Mouse (Mus musculus) Patski (cell line): ENCODE results near the gene Rdh16. TPM values are rescaled to one million over a fixed set of nuclear protein-coding genes. Genes with fewer than 3 reads are reported as not detected.
A peak's percentile ranks its signal among the peaks of the same experiment; 100 is the strongest.
"Not testable (repeated sequence)": the region's sequence is repeated elsewhere in the genome, so short reads cannot be mapped to it uniquely, and the experiment has no call there.

Experiments used
- ATAC-seq: fragments of 100-300 bp; one replicate; pipeline ENCODE4 v1.8.0; 2021
- CTCF ChIA-PET: fragments of 350-600 bp; sonication (Branson Sonifier 250); formaldehyde crosslinking; loops from one replicate; lab custom pipeline; 2022; ENCODE audit warnings: inconsistent platforms; lab: Charles Lee
- POLR2A ChIA-PET: fragments of 350-600 bp; sonication (Branson Sonifier 250); formaldehyde crosslinking; loops from one replicate; lab custom pipeline; 2022; ENCODE audit warnings: antibody characterized with exemption, inconsistent platforms; lab: Charles Lee
- DNase-seq: peaks from one replicate; pipeline ENCODE4 v3.0.0-alpha.2; 2011; ENCODE audit warnings: low read depth, low spot score
- H3K27me3 ChIP-seq: fragments of 371-371 bp; one replicate; pipeline ENCODE4 v1.5.1; 2021
- CTCF ChIP-seq: fragments of 100-300 bp; IDR thresholded peaks from one replicate; pipeline ENCODE4 v1.5.1; 2021
- in situ Hi-C: fragments of 300-500 bp; cut with MboI; formaldehyde crosslinking; loops from 3 replicates; pipeline ENCODE4 v1.11.1; 2018; ENCODE audit warnings: low pct_unique_long_range_greater_than_20kb, mixed read lengths
- polyA plus RNA-seq: library from polyadenylated mRNA; unstranded; gene quantifications from one replicate; pipeline ENCODE4 v1.2.3, GENCODE M21; 2021

The Rdh16 gene
- polyA plus RNA-seq, 1 experiment from 2014 or later: 0.03 TPM

DNA sequence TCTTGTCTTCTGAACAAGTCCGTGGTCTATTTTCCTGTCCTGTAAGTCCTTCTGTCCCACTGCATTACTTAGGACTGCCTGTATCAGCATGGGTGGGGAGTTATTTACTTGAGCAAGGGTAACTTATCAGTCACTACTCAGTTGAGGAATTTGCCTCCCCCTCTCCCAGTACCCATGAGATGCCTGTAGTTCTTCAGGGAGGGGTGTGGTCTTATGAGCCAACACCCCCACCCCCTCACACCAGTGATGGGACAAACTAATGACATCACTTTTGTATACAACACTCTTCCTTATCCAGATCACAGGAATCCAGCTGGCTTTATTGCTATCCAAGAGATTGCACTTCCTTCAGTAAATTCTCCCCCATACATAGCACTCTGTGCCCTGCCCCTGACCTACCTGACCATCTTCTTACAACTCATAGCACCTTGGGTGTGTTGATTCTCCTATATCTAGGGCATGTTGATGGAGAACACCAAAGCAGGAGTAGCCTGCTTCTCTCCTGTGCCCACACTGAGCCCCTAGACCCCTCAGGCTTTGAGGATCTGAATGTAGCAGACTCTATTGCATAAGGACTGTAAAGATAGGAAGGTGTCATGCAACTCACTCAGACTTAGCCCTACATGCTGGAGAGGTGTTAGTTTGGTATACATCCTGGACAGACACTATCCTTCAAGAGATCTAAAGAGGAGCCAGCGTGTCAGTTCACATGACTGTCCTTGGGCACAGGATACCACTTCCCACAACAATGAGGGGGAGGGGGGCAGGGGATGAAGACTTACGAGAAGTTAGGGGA is 77.5 kb downstream of the Rdh16 start:
- DNase-seq (no peak), ATAC-seq (no peak)
- no peak for TF ChIP-seq CTCF
- POLR2A ChIA-PET: no interaction called here
- CTCF ChIA-PET: no interaction called here
- in situ Hi-C loops: loop anchor here (10.0 kb wide), 1 partner anchor 114 kb away; no protein-coding TSS in a partner anchor
- H3K27me3 ChIP-seq: no peaks in the 10 kb centered on the region

GRCm38 (mm10) chr10:127879155-127879688 is 78.3 kb downstream of the Rdh16 start:
- no peak for TF ChIP-seq CTCF
- ATAC-seq (no peak), DNase-seq (no peak)
- in situ Hi-C loops: loop anchor here (10.0 kb wide), 1 partner anchor 114 kb away; no protein-coding TSS in a partner anchor
- POLR2A ChIA-PET: no interaction called here
- CTCF ChIA-PET: no interaction called here
- no peaks in the 10 kb centered on the region for H3K27me3 ChIP-seq

- ATAC-seq (no peak), DNase-seq (no peak)
- ChIA-PET POLR2A (no interaction called here), CTCF (no interaction called here)
- H3K27me3 ChIP-seq: no peaks in the 10 kb centered on the region
- no peak for TF ChIP-seq CTCF
- in situ Hi-C loops: no loop called here
Measured at GRCm38 (mm10) chr10:127881041-127881440, 80.1 kb downstream of the Rdh16 start.

GRCm38 (mm10) chr10:127886551-127886950 is 85.6 kb downstream of the Rdh16 start:
- no peak for DNase-seq
- in situ Hi-C loops: no loop called here
- ChIA-PET POLR2A (no interaction called here), CTCF (no interaction called here)
- TF ChIP-seq CTCF: no peak
- no peak for ATAC-seq
- H3K27me3 ChIP-seq: no peaks in the 10 kb centered on the region

DNA sequence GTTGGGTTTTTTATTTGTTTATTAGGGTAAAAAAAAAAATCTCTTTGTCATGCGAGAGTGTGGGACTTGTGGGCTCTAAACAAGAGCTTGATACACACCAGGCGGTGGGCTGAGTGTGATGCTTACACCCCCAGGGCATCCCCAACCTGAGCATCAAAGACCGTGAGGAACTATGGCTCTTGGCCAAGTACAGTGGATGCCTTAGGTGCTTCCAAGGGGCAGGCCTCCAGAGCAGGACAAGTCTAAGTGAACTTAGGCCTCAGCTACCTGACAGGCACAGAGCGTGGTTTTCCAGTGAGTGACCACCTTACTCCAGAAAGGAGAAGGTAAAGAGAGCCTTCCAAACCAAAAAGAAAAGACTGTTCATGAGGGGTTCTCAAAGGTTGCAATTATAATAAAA is 86.0 kb downstream of the Rdh16 start:
- ChIA-PET POLR2A (no interaction called here), CTCF (no interaction called here)
- in situ Hi-C loops: no loop called here
- H3K27me3 ChIP-seq: no peaks in the 10 kb centered on the region
- DNase-seq (no peak), ATAC-seq (no peak)
- TF ChIP-seq CTCF: no peak

DNA sequence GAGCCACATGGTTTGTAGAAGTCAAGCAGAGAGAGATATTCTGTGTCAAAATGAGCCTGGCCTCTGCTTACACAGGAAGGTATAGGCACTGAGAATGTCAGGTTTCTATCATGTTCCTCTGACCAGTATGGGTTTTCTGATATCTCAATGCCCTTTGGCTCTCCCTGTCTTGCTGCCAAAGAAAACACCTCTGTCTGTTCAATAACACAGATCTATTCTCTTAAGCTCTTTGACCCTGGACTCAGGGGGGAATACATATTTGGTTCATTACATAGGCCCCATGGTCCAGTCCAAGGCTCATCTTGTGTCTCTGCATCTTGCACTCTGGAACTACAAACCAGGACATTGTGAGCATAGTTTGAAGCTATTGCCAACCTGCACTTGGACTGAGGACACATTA is 87.7 kb downstream of the Rdh16 start, which contains the start of gene Rdh7:
TSS of gene Rdh7 (minus strand) at position 213 of the 400 bp plus-strand sequence.
- in situ Hi-C loops: no loop called here
- CTCF ChIA-PET: no interaction called here
- no peaks in the 10 kb centered on the region for H3K27me3 ChIP-seq
- no peak for DNase-seq
- no peak for ATAC-seq
- POLR2A ChIA-PET: no interaction called here
- TF ChIP-seq CTCF: no peak

- DNase-seq: no peak
- no peaks in the 10 kb centered on the region for H3K27me3 ChIP-seq
- no peak for ATAC-seq
- in situ Hi-C loops: no loop called here
- ChIA-PET CTCF (no interaction called here), POLR2A (no interaction called here)
- TF ChIP-seq CTCF: no peak
Measured at GRCm38 (mm10) chr10:127891481-127891880, 90.5 kb downstream of the Rdh16 start.

DNA sequence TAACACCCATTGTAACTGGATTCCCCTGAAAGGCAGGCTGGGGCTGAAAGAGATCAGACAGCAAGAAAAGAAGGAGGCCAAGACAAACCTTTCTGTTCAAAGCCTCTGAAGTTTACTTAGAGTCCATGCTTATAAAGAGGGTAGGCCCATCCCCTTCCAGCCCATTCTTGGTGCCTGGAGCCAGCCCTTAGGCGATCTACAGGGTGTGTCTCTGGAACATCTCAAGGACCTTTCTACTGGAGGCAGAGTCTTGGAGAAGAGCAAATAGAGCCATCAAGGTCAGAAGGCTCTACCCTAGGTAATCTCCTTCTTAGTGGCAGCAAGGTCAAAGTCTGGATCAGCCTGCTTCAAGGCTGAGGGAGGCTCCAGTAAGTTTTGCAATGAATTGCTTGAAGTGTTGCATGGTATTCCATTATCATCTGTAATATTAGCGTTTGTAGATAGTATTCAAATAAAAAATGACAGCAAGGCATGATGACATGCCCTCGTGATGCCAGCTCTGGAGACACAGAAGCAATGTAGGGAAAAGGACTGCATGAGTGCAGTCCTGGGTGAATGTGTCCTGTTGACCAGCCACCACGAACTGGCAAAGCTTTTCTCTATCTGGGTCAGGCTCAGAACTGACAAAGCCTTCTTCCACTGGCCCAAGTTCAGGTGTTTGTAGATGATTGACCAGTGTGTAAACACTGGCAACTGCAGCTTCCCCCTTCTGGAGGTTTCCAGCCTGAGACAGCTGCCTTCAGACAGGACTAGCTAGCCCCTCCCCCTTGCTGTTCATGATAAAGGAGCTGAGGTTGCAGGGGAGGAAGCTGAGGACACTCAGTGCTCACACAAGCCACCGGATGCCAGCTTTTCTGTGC is 92.4 kb downstream of the Rdh16 start:
- POLR2A ChIA-PET, H3K27me3 ChIP-seq, in situ Hi-C loops, DNase-seq, CTCF ChIA-PET: not testable (repeated sequence)
- peak; percentile 39 for ATAC-seq

Other genes starting within 250 kb of the Rdh16 start
- gene Lrp1, start 180.0 kb upstream of the Rdh16 start, polyA plus RNA-seq: 62.5 TPM
- gene Stat6, start 158.2 kb upstream of the Rdh16 start, polyA plus RNA-seq: 67.3 TPM
- gene Nemp1, start 134.3 kb upstream of the Rdh16 start, polyA plus RNA-seq: 8.0 TPM
- 31.8 TPM for gene Nab2, start 132.6 kb upstream of the Rdh16 start, polyA plus RNA-seq
- 0.17 TPM for gene Myo1a, start 96.0 kb upstream of the Rdh16 start, polyA plus RNA-seq
- gene Tac2, start 76.7 kb upstream of the Rdh16 start, polyA plus RNA-seq: not detected
- gene Zbtb39, start 61.6 kb upstream of the Rdh16 start, polyA plus RNA-seq: 7.5 TPM
- 0.49 TPM for gene Gpr182, start 49.4 kb upstream of the Rdh16 start, polyA plus RNA-seq
- 0.05 TPM for gene Rdh1, start 41.4 kb upstream of the Rdh16 start, polyA plus RNA-seq
- gene Rdh16f1, start 41.4 kb upstream of the Rdh16 start, polyA plus RNA-seq: 0.18 TPM
- not detected for gene Rdh9, start 24.8 kb upstream of the Rdh16 start, polyA plus RNA-seq
- gene Rdh19, start 48.8 kb downstream of the Rdh16 start, polyA plus RNA-seq: not detected
- not detected for gene Rdh16f2, start 65.3 kb downstream of the Rdh16 start, polyA plus RNA-seq
- not detected for gene Rdh7, start 87.7 kb downstream of the Rdh16 start, polyA plus RNA-seq
- gene Sdr9c7, start 97.4 kb downstream of the Rdh16 start, polyA plus RNA-seq: not detected
- not detected for gene Hsd17b6, start 206.5 kb downstream of the Rdh16 start, polyA plus RNA-seq
- 28.4 TPM for gene Prim1, start 214.0 kb downstream of the Rdh16 start, polyA plus RNA-seq
- 764 TPM for gene Naca, start 234.4 kb downstream of the Rdh16 start, polyA plus RNA-seq